ENCODE assay signal across 9 mouse cellular contexts in the genomic region with DNA sequence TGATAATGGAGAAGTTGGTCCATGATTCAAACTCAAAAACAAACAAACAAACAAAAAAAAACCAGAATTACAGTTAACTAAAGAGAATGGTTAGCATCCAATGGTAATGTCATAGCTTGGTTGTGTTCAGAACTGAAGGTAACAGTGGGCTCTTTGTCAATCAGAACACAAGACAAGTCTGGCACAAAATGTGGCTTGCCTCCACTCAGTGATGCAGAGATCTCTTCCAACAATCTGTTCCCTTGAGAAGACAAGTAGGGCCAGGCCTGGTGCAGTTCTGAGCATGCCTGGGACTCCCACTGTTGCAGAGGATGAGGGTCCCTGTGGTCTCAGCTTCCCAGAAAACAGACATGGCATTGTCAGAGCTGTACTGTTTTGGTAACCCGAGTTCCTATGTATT.
"Had no signal": no experiment of that assay in that cellular context is flagged by ENCODE, and none has a peak within 500 bp of the region (broad histone marks: within the 10 kb centered on the region; RNA-seq: fewer than 3 reads in every experiment).

No protein-coding gene starts in this region.

- H3K27ac ChIP-seq: kidney, embryonic 15.5 days; limb, embryonic 13.5 days; liver, embryonic 14.5 days; neural tube, embryonic 12.5 days; stomach, postnatal 0 days had no signal

- DNase-seq: left cerebral cortex, postnatal 4 days; lung, adult 18-20 months; midbrain, embryonic 14.5 days; thymus, postnatal 4 days had no signal

- H3K4me3 ChIP-seq: kidney, embryonic 15.5 days; limb, embryonic 13.5 days; neural tube, embryonic 12.5 days had no signal
